Mouse (Mus musculus): ENCODE measurements around the gene Kcnj14. TPM values are rescaled to one million over a fixed set of nuclear protein-coding genes. Genes with fewer than 3 reads are reported as not detected.

Gene Kcnj14
- total RNA-seq, 2 experiments from 2014 or later: 0.19 to 0.20 TPM

GRCm38 (mm10) chr7:45794971-45795370 lies 29.6 kb downstream of the Kcnj14 start:
- no peak for DNase-seq

GRCm38 (mm10) chr7:45793969-45794585 lies 30.5 kb downstream of the Kcnj14 start:
- no peak for DNase-seq

GRCm38 (mm10) chr7:45793240-45793639 lies 31.3 kb downstream of the Kcnj14 start:
- no peak for DNase-seq

- no peak for DNase-seq
Observed at GRCm38 (mm10) chr7:45791756-45792490, 32.7 kb downstream of the Kcnj14 start.

GRCm38 (mm10) chr7:45790721-45791120 lies 33.9 kb downstream of the Kcnj14 start:
- no peak for DNase-seq

- DNase-seq: no peak
Observed at GRCm38 (mm10) chr7:45787642-45788041, 36.9 kb downstream of the Kcnj14 start.

- no peak for DNase-seq
Observed at GRCm38 (mm10) chr7:45786661-45787413, 37.7 kb downstream of the Kcnj14 start.

- no peak for DNase-seq
Observed at GRCm38 (mm10) chr7:45786136-45786578, 38.4 kb downstream of the Kcnj14 start.

GRCm38 (mm10) chr7:45785388-45786135 lies 39.0 kb downstream of the Kcnj14 start:
- DNase-seq: no peak

- DNase-seq: no peak
Observed at GRCm38 (mm10) chr7:45784524-45785372, 39.8 kb downstream of the Kcnj14 start, which contains the start of gene Sult2b1. TSS of gene Sult2b1 (minus strand) at chr7:45784669.

- no peak for DNase-seq
Observed at GRCm38 (mm10) chr7:45783511-45784091, 41.0 kb downstream of the Kcnj14 start, which contains the start of gene Lmtk3. TSS of gene Lmtk3 (plus strand) at chr7:45783738.

GRCm38 (mm10) chr7:45782271-45782670 lies 42.3 kb downstream of the Kcnj14 start:
- DNase-seq: no peak

GRCm38 (mm10) chr7:45779081-45779641 lies 45.4 kb downstream of the Kcnj14 start:
- DNase-seq: no peak

- no peak for DNase-seq
Observed at GRCm38 (mm10) chr7:45775237-45775636, 49.3 kb downstream of the Kcnj14 start.

- no peak for DNase-seq
Observed at GRCm38 (mm10) chr7:45771101-45771500, 53.5 kb downstream of the Kcnj14 start.

- no peak for DNase-seq
Observed at GRCm38 (mm10) chr7:45770427-45771082, 54.0 kb downstream of the Kcnj14 start.

GRCm38 (mm10) chr7:45767500-45767899 lies 57.1 kb downstream of the Kcnj14 start:
- no peak for DNase-seq

GRCm38 (mm10) chr7:45766764-45767163 lies 57.8 kb downstream of the Kcnj14 start:
- no peak for DNase-seq
